Mouse (Mus musculus): ENCODE results near the gene Ltb4r1. TPM values are rescaled to one million over a fixed set of nuclear protein-coding genes. Genes with fewer than 3 reads are reported as not detected.

The Ltb4r1 gene
- polyA plus RNA-seq, 2 experiments, result 0.78 to 1.1 TPM

DNA sequence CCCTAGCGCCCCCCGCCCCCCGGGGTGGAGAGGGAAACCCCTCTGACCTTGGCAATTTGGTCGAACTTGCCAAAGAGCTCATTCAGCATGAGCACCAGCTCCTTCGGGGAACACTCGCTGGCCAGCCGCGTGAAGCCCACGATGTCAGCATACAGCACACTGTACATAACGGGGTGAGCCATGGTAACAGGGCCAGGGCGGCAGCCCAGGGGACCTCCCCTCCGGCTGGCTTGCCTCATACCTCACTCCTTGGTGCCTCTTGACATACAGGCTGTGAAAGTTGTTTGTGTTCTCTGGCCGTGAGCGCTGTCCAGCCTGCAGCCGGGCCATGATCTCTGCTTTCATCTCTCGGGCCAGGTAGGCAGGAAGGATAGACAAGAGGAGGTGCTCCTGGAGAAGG, 13.9 kb downstream of the Ltb4r1 start:
- Histone ChIP-seq H3K27ac (replicated peaks; ENCODE audit: low read depth, low read length) (no peak overlapping the region), H3K4me1 (ENCODE audit: control insufficient read depth, insufficient read depth, low read length) (peaks cover 19% of the 10 kb centered on the region), H3K27me3 (ENCODE audit: control insufficient read depth, insufficient read depth, low read length) (no peaks in the 10 kb centered on the region), H3K4me3 (replicated peaks; ENCODE audit: low read length) (no peak overlapping the region), H3K9me3 (ENCODE audit: control insufficient read depth, low read length) (no peaks in the 10 kb centered on the region), H3K36me3 (ENCODE audit: control insufficient read depth, insufficient read depth, low read length) (peaks cover 17% of the 10 kb centered on the region; the same call in 1 of the 2 replicates), H3K9ac (ENCODE audit: low read depth, low read length, severe bottlenecking) (no peak overlapping the region), H3K4me2 (replicated peaks; ENCODE audit: low read depth, low read length, severe bottlenecking) (no peak overlapping the region)
- no peak for TF ChIP-seq POLR2A (IDR thresholded peaks at IDR 0.05; ENCODE audit: borderline replicate concordance, extremely low read depth, insufficient read depth, insufficient read length)
- DNase-seq (ENCODE audit: low spot score) (no peak), ATAC-seq (ENCODE audit: low FRiP score, low read depth) (no peak)
- 60% methylated on average over 16 of the region's 16 CpGs for WGBS

DNA sequence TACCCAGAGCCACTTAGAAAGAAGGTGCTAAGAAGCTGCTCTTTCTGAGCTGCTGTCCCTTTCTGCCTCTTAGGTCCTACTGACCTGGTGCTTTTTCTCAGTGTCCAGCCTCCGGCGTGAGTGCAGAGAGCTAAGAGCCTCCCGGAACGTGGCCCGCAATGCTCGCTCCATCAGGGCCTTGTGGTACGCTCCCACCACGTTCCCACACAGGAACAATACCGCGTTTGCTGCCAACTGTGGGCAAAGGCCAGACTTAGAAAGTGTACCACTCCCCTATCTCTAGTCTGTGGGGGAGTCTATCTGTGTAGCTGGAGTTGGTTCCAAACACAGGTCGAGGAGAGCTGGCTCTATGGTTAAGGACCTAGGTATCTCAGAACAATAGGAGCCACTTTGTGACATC, 15.0 kb downstream of the Ltb4r1 start:
- Histone ChIP-seq H3K4me2 (replicated peaks; ENCODE audit: low read depth, low read length, severe bottlenecking) (no peak overlapping the region), H3K36me3 (ENCODE audit: control insufficient read depth, insufficient read depth, low read length) (peaks cover 15% of the 10 kb centered on the region; the same call in 1 of the 2 replicates), H3K4me1 (ENCODE audit: control insufficient read depth, insufficient read depth, low read length) (peaks cover 19% of the 10 kb centered on the region), H3K9ac (ENCODE audit: low read depth, low read length, severe bottlenecking) (no peak overlapping the region), H3K4me3 (replicated peaks; ENCODE audit: low read length) (no peak overlapping the region), H3K9me3 (ENCODE audit: control insufficient read depth, low read length) (no peaks in the 10 kb centered on the region), H3K27ac (replicated peaks; ENCODE audit: low read depth, low read length) (no peak overlapping the region), H3K27me3 (ENCODE audit: control insufficient read depth, insufficient read depth, low read length) (peaks cover 5% of the 10 kb centered on the region; the same call in 1 of the 2 replicates)
- DNase-seq (ENCODE audit: low spot score) (no peak), ATAC-seq (ENCODE audit: low FRiP score, low read depth) (no peak)
- WGBS, result 81% methylated on average over 11 of the region's 11 CpGs
- TF ChIP-seq POLR2A (IDR thresholded peaks at IDR 0.05; ENCODE audit: borderline replicate concordance, extremely low read depth, insufficient read depth, insufficient read length), result no peak

DNA sequence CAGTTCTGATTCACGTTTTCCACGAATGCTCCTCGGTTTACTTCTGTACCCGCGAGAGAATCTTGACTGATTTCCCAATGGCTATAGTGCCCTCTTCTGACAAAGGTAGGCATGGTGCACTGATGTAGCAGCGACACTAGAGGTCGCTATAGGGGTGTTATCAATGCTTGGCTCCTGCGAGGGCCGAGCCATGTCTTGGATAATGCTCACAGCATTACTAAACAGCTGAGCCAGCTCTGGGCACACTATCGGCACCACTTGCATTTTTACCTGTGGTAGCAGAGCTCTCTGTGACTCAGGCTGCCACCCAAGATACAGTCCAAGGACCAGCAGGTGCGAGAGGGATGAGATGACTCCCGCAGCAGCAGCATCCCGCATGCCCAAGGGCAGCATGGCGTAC, 15.5 kb downstream of the Ltb4r1 start:
- peaks cover 19% of the 10 kb centered on the region for H3K4me1 ChIP-seq (ENCODE audit: control insufficient read depth, insufficient read depth, low read length)

DNA sequence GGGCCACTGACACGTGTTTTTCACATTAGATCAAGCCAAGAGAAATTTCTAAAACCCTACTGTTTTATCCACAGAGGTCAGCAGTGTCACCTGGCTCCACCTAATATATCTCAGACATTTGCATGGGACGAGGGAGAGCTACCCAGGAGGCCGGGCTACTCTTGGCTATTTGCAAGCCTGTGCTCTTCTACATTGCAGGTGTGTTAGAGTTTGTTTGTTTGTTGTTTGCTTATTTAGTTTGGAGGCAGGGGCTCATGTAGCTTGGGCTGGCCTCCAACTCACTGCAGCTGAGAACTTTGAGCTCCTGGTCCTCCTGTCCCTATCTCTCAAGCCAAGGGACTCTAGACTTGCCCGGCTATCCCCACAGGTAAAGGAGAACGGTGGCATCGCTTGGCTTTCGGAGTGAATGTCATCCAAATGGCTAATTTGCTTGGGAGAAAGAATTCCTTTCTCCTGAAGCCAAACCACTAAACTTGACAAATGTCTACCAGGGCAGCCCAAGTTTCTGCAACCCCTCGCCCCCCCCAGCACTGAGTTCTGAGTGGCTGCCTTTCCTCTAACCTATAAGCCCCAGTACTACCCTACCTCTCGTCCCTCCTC, 16.7 kb downstream of the Ltb4r1 start:
- ATAC-seq (ENCODE audit: low FRiP score, low read depth), result no peak
- WGBS, result 37% methylated on average over 9 of the region's 9 CpGs
- Histone ChIP-seq H3K4me1 (ENCODE audit: control insufficient read depth, insufficient read depth, low read length) (peaks cover 19% of the 10 kb centered on the region), H3K27me3 (ENCODE audit: control insufficient read depth, insufficient read depth, low read length) (peaks cover 12% of the 10 kb centered on the region; the same call in 1 of the 2 replicates), H3K4me3 (replicated peaks; ENCODE audit: low read length) (peak overlapping the region; percentile 49), H3K4me2 (replicated peaks; ENCODE audit: low read depth, low read length, severe bottlenecking) (peak overlapping the region; percentile 81), H3K9me3 (ENCODE audit: control insufficient read depth, low read length) (no peaks in the 10 kb centered on the region), H3K27ac (replicated peaks; ENCODE audit: low read depth, low read length) (peak overlapping the region; percentile 65), H3K9ac (ENCODE audit: low read depth, low read length, severe bottlenecking) (peak overlapping the region; percentile 45), H3K36me3 (ENCODE audit: control insufficient read depth, insufficient read depth, low read length) (peaks cover 14% of the 10 kb centered on the region; the same call in 1 of the 2 replicates)
- DNase-seq (ENCODE audit: low spot score), result no peak
- TF ChIP-seq POLR2A (IDR thresholded peaks at IDR 0.05; ENCODE audit: borderline replicate concordance, extremely low read depth, insufficient read depth, insufficient read length), result no peak

More for the DNA sequence above, 15.5 kb downstream of the Ltb4r1 start:
- Histone ChIP-seq H3K9me3 (ENCODE audit: control insufficient read depth, low read length) (no peaks in the 10 kb centered on the region), H3K36me3 (ENCODE audit: control insufficient read depth, insufficient read depth, low read length) (peaks cover 17% of the 10 kb centered on the region; the same call in 1 of the 2 replicates), H3K9ac (ENCODE audit: low read depth, low read length, severe bottlenecking) (no peak overlapping the region), H3K27me3 (ENCODE audit: control insufficient read depth, insufficient read depth, low read length) (peaks cover 5% of the 10 kb centered on the region; the same call in 1 of the 2 replicates), H3K4me2 (replicated peaks; ENCODE audit: low read depth, low read length, severe bottlenecking) (peak overlapping the region; percentile 44), H3K4me3 (replicated peaks; ENCODE audit: low read length) (peak overlapping the region; percentile 15; the same call in 1 of the 2 replicates), H3K27ac (replicated peaks; ENCODE audit: low read depth, low read length) (no peak overlapping the region)
- peak; percentile 90 for DNase-seq (ENCODE audit: low spot score)
- no peak for TF ChIP-seq POLR2A (IDR thresholded peaks at IDR 0.05; ENCODE audit: borderline replicate concordance, extremely low read depth, insufficient read depth, insufficient read length)
- WGBS, result 14% methylated on average over 14 of the region's 14 CpGs
- ATAC-seq (ENCODE audit: low FRiP score, low read depth), result peak; percentile 59; the same call in 1 of the 2 replicates

DNA sequence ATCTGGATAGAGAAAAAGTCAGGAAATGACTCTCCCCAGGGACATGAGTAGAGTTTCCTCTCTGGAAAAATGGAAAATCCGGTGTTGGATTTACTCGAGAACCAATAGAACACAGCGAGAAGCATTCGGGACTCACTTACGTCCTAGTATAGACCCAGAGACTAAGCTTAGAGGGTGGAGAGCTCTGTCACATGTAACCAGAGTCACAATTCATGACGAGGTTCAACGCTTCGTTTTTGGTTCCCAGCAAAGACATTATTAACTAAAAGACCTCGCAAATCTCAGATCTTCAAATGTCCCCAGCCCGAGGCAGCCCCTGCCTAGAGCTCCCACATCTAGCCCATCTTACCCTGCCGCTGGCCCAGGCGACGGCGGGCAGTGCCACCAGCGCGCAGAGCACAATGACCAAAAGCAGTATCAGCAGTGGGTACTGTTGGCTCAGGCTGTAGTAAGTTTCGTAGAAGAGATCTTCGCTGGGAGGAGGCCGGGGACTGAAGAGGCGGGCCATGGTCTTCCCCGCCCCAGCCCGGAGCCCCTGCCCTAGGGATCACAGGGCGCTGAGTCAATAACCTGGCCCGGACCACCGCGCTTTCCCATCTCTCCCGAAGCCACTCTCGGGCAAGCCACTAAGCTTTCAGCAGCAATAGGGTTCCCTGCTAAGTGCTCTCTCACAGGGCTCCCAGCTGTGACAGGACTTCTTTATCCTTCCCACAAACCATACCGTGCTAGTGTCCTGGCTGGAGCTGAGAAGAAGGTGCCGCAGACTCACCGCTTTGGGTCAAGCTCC, 17.6 kb downstream of the Ltb4r1 start:
- peak; percentile 74 for ATAC-seq (ENCODE audit: low FRiP score, low read depth)
- Histone ChIP-seq H3K9ac (ENCODE audit: low read depth, low read length, severe bottlenecking) (peak overlapping the region; percentile 64), H3K27me3 (ENCODE audit: control insufficient read depth, insufficient read depth, low read length) (peaks cover 15% of the 10 kb centered on the region; the same call in 1 of the 2 replicates), H3K36me3 (ENCODE audit: control insufficient read depth, insufficient read depth, low read length) (peaks cover 13% of the 10 kb centered on the region; the same call in 1 of the 2 replicates), H3K4me2 (replicated peaks; ENCODE audit: low read depth, low read length, severe bottlenecking) (peak overlapping the region; percentile 81), H3K4me1 (ENCODE audit: control insufficient read depth, insufficient read depth, low read length) (peaks cover 19% of the 10 kb centered on the region), H3K4me3 (replicated peaks; ENCODE audit: low read length) (peak overlapping the region; percentile 49), H3K27ac (replicated peaks; ENCODE audit: low read depth, low read length) (peak overlapping the region; percentile 65), H3K9me3 (ENCODE audit: control insufficient read depth, low read length) (no peaks in the 10 kb centered on the region)
- TF ChIP-seq POLR2A (IDR thresholded peaks at IDR 0.05; ENCODE audit: borderline replicate concordance, extremely low read depth, insufficient read depth, insufficient read length), result no peak
- peak; percentile 93 for DNase-seq (ENCODE audit: low spot score)
- 2% methylated on average over 31 of the region's 31 CpGs for WGBS

Measured in limb, embryonic 14.5 days (tissue).